Mouse (Mus musculus) left cerebral cortex, adult 8-10 months (tissue): Measurements from ENCODE around the gene Rnf151. TPM values are rescaled to one million over a fixed set of nuclear protein-coding genes. Genes with fewer than 3 reads are reported as not detected.

Experiments
- DNase-seq, 2 experiments: peaks; one replicate each; pipeline ENCODE4 v3.0.0; 2022; ENCODE audit warnings: low spot score in 2 of 2
- total RNA-seq, 4 experiments: library from RNA; stranded (reverse); gene quantifications; 2 replicates each; pipeline ENCODE4 v1.2.4; 2022

The Rnf151 gene
- total RNA-seq: under 1 TPM in 1 of 4 experiments, not detected in 3; 0.37 TPM

DNA sequence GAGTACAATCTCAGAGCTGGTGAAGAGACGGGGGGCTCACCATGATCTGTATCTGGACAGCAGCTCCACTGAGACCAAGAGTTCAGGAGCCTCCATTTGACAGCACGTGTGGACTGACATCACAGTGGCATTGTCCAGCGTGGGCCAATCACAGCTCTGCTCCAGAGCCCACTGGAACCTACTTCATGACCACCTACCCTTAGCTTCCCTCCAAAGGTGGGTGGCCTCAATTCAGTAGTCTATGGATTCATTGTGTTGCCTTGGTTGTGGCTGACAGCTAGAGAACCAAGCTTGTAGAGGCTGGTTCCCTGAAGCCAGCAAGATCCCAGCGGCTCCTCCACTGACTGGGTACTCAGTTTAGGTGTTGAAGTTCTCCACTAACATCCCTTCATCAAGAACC, at the start of gene Rnf151, which contains the start of gene Rps2:
Rnf151 (minus strand) TSS at position 121 of the 400 bp plus-strand sequence.
Rps2 (plus strand) TSS at position 174 of the 400 bp plus-strand sequence.
- no peak for DNase-seq

DNA sequence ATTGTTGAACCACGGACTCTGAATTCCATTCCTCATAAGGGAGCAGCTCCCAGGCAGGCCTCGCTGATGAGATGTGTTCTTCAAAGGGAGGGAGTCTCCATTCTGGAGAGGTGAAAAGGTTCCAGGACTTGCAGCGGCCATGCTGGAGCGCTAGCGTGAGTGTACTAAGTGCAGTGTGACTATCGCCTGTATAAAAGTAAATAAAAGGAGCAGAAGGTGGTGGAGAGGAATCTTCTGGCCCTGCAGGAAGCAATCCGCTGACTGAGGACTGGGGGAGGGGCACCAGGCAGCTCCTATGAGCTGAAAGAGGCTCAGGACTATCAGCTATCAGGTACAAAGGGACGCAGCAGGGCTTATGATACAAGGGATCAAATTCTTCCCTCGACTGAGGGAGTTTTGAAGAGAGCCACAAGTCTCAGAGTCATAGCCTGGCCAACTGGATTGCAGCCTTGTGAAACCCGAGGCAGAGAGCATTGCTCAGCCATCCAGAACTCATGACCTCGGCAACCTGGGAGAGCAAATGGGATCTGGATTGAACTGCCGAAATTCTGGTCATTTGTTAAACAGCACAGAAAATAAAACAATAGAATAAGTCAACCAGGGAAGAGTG, 48.5 kb upstream of the Rnf151 start:
- DNase-seq: no peak

DNA sequence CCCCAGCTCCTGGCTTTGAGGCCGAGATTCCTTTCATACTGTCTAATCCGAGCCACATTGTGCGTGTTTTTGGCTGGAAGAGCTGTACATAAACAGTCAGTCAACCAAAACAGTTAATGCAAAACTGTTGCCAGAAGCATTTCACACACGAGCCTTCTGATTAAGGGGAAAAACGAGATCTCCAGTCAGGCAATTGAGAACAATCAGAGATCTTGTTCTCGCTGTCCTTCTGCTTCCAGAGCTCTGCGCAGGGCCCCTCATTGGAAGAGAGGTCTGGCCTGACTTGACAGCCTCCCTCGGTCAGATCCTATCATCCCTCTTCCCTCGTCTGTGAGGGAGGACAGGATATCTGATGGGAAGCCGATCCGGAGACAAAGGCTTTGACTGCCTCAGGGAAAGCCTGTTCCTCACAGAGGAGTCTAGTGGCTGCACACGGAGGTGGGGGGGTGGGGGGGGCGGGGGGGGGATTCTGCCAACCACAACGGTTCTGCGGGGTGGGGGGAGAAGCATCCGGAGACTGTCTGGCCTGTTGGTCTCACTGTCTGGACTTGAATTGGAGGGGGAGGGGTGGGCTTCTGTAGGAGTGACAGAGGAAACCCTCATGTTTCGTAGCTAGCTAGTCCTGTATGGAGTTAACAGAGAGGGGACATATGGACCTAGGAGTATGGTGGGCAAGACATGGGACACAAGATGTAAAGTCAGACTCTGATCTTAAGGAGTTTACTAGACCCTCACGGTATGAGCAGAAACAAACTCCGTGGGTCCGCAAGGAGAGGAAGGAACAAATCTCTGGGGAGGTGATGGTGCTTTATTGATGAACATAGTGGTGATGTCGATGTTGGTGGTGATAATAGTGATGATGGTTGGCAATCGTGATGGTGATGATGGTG, 47.4 kb upstream of the Rnf151 start:
- no peak for DNase-seq

DNA sequence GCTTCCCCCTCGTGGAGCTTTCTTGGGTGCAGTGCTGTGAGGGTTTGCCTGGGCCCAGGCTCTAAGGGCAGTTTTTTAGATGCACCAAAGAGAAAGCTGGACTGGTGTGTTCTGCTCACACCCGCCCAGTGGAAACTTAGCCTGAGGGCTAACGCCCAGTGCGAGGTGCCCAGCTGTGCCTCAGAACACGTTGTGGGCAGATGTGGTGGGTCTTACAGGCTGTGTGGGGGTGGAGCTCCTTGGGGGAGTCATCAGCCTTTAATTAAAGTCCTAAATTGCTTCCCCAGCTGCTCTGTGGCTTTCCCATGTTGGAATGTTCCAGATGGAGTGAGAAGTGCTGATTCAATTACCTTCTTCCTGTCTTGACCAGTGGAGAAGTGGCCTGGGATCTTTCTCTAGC, 43.3 kb upstream of the Rnf151 start:
- no peak for DNase-seq

DNA sequence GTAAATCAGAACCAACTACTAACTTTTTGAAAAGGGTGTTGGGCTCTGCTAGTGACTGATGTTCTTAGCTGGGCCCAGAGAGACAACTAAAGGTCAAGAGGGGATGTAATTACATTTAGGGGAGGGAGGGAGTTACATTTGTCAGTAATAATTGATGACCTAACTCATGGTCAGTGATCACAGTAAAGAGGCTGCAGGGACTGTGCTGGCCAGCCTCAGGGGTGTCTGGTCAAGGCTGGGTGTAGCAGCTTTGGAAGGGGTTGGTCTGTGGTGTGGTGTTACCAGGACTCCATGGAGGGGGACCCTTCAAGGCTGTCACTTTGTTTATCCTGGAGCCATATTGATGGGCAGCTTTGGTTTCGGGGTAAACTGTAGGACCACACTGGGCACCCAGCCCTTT, 39.5 kb upstream of the Rnf151 start:
- DNase-seq: no peak

DNA sequence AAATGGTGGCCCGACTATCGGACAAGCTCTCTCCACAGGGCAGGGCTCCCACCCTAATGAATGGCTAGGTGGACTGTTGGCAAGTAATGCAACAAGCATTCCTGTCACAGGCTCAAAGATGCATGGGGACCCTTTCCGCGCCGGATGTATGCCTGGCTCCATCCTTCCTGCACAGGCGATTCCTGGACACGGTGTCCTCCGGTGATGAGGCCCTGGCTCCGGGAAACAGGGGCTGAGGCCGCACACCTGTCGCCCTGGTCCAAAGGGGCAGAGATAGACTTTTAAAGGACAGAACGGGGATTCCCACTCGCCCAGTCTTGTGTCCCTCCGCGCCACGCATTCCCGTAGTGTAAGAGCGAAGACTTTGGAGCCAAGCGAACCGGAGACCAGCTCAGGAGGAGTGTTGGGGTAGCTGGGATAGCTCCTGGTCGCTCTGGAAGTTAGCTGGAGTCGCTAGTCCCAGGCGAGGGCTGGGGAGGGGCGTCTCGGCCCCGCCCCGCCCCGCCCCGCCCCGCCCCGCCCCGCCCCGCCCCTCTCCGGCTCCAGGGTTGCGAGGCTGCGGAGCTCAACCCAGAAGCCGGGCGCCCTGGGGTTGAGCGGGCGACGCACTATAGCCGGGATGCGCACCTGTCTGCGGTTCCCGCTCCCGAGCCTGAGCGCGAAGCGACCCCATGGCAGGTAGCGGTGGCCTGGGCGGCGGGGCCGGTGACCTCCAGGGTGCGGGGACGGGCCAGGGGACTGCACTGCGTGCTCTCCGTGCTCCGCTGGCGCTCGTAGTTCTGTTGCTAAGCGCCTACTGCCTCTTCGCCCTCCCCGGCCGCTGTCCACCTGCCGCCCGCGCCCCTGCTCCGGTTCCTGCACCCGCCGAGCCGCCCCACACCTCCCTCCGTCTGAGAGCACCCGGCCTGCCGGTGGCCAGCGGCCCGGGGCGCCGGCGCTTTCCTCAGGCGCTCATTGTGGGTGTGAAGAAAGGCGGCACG, 34.8 kb upstream of the Rnf151 start, which contains the start of gene Hs3st6:
Hs3st6 (plus strand) TSS at position 574 of the 980 bp plus-strand sequence.
- no peak for DNase-seq

DNA sequence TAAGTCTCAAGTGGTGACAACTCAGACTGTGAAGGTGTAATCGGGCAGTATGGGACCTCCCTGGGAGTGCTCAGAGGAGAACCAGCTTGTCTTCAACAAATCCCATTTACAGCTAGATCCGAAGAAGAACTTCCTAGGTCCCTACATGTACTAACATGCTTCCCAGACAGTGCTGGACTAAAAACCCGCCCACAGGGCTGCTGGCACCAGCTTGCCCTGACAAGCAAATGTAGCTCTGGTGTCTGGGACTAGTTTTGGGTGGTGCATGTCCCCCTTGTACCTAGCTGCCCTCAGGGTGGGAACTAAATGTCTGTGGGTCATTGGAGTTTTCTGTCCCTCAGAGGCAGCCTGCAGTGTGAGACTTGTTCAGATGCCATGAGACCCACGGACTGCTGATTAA, 33.7 kb upstream of the Rnf151 start:
- no peak for DNase-seq

DNA sequence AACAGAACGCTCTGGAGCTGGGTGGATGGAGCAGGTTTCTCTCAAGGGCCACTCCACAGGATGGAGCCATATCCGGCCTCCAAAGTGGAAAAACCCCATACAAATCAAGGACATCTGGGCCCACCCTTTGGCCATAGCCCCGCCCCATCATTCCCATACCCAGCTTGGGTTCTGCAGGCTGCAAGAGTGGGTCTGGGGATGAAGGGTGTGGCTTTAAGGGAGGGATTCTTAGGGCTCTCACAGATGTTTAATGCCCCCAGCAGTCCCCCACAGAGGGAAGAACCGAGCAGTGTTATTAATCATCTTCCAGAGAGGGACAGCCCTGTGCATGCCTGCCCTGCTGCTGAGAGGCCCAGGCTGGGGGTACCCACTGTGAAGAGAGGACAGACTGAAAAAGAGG, 29.1 kb upstream of the Rnf151 start:
- DNase-seq: no peak

DNA sequence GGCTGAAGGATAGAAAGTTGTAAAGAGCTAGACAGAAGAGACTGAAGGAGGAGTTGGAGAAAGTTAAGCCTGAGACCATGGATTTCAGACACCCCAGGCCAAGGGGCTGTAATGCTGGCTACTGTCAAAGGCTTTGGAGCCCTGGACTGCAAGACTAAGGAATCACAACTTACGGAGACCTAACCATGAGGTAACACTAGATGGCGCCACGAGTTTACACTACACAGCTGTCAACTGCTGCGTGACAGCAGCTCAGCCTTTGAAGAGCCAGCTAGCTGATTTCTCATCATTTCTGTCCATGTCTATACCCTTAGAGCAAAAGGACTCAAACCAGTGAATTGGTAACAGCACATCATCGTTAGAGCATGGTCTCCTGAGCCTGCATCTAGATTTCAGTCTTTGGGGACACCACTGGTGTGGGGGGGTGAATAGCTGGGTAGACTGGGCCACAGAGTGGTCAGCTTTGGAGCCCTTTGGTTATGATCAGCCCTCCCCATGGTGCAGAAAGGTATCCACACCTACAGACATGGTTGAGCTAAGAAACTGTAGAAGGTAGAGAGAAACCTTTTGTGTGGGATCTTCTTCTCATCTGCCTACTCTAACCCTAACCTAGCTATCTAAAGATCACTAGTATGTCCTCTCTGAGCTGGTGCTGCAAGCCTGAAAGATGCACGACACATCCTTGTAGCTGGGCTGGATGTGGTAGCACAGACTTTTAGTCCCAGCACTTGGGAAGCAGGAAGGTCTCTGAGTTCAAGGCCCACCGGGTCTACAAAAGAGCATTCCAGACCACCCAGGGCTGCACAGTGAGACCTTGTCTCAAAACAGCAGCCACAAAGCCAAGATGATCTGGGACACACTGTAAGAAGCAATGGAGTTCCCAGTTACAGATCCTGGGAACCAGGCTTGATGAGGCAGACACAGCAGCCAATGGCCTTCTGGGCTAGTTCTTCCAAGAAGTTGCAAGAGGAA, 27.9 kb upstream of the Rnf151 start:
- peak; percentile 54 to 57 for DNase-seq

DNA sequence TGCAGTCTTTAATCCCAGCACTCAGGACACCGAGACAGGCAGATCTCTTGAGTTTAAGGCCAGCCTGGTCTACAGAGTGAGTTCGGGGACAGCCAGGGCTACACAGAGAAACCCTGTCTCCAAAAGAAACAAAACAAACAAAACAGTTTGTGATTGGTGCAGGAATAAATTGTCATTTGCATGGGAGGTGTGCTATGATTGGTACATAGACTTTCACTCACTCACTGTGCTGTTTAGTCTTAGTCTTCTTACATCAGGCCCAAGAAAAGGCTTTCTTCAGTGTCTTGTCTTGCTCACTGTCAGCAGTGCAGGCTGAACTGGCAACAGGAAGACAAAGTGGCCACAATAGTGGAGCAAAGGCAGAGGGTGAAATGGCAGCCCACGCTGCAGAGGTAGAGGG, 26.5 kb upstream of the Rnf151 start:
- DNase-seq: no peak

DNA sequence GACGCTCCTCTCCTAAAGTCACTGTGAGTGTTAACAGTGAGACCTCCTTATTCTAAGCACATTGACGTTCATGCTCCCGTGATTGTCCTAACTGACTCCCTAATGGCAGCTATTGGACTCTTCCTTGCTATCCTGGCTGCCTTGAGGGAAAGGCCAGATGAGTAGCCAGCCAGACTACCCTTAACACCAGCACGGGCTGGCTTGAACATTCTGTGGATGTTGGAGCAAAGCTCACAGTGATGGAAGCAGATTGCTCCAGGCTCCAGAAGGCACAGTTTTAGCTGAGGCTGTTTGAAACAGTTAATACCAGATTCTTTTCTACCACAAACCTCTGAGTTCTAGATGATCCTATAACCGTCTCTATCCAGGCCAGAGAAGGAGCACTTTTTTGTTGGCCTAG, 26.0 kb upstream of the Rnf151 start:
- DNase-seq: no peak

DNA sequence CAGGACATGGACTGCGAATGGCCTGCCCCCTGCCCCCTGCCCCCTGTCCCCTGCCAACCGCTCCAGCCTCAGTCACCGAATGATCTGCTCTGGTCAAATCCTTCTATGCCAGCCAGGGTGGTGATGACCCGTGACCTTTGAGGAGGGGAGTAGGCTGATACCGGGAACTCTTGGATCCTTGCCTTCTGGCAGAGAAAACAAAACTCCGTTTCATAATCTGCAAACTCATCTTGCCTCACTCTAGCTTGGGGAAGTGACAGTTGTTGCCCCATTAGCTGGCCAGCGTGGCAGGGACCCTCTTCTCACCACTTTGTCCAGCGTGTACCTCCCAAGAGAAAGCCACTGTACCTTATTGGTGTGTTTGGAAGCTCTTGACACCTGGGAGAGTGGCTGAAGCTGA, 24.4 kb upstream of the Rnf151 start:
- DNase-seq: no peak

DNA sequence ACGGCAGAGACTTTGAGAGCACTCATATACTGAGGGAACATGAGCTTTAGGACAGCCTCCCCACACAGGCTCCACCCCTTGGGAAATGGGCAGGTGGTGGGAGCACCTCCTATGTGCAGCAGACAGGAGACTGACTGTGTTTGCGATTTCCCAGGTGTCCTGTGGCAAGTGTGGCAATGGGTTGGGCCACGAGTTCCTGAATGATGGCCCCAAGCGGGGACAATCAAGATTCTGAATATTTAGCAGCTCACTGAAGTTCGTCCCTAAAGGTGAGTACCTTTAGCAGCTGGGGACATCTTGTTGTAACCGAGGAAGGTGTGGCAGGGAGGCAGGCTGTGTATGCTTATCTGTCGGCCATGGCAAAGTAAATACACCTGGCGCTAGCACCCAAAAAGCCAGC, 22.1 kb upstream of the Rnf151 start:
- DNase-seq: no peak

DNA sequence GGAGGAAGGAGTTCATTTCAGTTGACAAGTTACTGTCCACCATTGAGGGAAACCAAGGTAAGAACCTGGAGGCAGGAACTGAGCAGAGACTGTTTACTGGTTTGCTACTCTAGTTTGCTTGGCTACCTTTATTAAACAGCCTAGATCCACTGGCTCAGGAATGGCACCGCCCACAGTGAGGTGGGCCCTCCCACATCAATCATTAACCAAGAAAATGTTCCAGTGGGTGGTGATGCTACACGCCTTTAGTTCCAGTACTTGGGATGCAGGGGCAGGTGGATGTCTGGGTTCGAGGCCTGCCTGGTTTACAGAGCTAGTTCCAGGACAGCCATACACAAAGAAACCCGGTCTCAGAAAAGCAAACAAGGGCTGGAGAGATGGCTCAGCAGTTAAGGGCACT, 20.4 kb upstream of the Rnf151 start:
- no peak for DNase-seq

DNA sequence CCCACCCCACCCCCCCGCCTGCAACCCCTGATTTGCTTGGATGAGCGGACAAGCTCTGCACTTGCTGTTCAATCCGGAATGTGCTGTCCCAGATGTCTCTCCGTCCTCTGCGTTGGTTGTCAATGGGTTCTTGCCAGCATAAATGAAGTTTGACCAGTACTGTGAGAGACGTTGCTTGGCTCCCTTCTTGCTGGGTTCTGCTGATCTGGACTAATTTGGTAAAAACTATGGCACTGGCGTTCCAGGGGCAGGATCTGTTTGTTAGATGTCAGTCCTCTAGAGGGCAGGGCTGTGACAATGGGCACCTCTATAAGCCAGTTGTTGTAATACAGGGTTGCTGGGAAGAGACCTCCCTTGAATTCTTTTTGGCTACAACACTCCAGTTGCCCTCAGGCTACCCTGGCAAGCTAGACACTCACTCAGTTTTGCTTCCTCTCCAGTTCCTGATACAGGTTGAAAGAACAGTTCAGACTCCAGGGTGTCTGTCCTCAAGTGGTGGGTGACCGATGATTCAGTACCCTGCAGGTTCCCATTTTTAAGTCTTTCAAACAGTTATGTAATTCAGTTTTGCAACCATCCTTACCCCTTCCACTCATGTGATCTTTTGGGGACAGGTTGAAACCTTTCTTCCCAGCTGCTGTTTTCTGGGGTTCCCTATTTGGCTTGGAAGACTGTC, 19.4 kb upstream of the Rnf151 start:
- no peak for DNase-seq

DNA sequence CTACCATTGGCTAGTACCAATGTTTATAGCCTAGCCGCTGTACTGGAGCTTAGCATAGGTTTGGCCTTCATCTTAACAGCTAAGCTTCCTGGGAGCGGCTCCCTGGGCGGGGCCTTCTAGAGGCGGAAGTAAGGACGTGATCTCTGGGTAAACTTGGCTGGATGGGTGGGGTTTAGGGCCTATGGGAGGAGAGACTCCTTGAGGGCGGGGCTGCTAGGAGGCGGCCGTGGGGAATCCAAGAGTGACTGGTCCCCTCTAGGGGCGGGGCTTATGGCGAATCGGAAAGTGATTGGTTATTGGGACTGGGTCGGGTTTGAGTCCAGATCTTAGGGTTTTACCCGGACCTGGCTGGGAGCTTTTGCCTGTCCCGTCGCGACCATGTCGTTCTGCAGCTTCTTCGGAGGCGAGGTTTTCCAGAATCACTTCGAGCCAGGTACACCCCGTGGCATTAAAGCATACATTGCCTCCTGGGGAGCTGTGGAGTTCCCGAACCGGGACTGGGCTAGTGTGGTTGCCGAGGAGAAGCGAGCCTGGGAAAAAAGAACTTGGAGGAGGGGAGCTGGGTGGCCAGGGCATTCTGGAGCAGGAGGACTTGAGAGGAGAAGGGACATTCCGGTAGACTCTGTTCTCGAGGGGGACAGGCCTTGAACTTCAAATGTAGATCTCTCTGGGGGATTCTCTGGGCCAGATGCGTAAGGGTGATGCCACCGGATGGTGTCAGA, 18.6 kb upstream of the Rnf151 start, which contains the start of gene Msrb1:
Msrb1 (plus strand) TSS at position 313 of the 722 bp plus-strand sequence.
- DNase-seq: peak; percentile 79 to 95

DNA sequence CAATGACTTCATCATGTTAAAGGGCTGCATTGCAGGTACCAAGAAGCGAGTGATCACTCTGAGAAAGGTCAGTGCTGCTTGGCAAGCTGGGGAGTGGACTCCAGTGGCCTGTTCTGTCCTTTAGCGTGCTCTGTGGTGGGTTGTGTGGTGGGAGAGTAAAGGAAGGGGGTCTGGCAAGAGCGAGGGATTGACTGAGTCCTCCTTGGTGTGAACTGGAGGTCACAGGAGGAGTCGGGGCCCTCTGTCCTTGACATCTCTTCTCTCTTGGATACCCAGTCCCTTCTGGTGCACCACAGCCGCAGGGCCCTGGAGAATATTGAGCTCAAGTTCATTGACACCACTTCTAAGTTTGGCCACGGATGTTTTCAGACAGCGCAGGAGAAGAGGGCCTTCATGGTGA, 17.6 kb upstream of the Rnf151 start:
- no peak for DNase-seq

DNA sequence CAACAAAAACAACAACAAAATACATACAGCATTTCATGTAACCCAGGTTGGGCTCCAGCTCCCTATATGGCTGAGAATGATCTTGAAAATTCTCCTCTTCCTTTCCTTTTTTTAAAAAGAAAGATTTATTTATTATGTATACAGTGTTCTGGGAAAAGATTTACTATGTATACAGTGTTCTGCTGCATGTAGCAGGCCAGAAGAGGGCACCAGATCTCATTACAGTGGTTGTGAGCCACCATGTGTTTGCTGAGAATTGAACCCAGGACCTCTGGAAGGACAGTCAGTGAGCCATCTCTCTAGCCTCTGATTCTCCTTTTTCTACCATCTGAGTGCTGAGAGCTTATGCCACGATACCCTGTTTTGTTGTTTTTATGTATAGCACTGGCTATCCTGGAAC, 16.6 kb upstream of the Rnf151 start:
- DNase-seq: no peak

DNA sequence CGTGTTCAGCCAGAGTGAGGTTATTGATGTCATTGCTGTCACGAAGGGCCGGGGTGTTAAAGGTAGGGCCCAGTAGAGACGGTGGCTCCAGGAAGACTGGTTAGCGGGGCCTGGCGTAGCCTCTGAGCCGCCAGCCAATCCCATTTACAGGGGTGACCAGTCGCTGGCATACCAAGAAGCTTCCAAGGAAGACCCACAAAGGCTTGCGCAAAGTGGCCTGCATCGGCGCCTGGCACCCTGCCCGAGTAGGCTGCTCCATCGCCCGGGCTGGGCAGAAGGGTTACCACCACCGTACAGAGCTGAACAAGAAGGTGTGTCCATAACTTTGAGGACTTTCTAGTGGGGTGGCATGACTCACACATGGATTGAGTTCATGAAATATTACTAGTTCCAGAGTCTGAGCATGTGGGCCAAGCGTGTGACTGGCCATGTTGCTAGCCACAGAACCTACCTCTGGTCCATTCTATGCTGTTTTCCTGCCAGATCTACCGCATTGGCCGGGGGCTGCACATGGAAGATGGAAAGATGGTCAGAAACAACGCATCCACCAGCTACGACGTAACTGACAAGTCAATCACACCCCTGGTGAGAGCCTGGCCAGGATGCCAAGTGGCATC, 15.7 kb upstream of the Rnf151 start:
- DNase-seq: no peak
